Comparison of ENCODE assay signal across 8 mouse cellular contexts in the genomic region with DNA sequence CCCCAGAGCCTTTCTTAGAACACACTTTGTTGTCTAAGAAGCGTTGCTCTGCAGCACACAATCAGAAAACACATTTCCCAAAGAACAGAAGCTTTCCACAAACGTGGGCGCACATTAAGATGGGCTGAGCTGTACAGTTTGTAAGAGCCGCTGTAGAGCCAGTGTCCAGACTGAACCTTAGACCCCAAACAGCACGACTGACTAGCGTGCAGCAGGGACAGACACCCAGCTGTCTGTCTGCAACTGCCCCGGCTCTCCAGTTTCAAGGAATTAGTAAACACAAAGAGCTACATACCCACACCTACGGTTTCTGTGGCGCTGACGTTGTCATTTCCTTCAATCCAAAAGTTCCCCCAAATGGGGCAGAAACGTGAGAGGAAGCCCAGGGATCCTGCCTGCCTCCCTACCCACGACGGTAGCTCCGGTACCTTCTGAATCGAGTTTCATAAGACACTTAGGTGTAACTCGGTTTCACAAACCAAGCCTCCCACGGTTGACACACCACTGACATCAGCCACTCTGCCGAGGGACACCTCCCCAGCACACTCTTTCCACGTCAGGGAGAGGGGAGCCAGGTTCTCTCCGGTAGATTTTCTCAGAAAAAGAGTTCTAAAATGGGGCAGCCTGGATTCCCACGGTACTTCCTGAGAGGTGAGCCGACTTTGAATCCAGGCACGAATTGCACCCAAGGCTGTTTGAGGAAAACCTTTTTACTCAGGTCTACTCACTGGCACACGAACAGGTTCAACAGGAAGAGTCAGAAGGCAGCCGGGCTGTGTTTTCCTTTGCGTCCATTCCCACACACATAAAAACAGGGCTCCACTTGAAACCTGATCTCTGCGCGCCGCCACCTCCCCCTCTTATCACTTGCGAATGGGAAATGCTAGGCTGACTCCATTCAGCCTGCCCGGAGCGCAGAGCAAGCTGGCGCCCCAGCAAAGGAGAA. TPM values are rescaled to one million over a fixed set of nuclear protein-coding genes. Genes with fewer than 3 reads are reported as not detected.
DNase-seq lines count a peak whose midpoint lies in the region; ATAC-seq and TF ChIP-seq lines count a peak whose summit lies in the region.

No protein-coding gene starts in this region.

- no peak for TF ChIP-seq CTCF in left cerebral cortex, adult 2 months (IDR thresholded peaks at IDR 0.05)

- no peaks in the 10 kb centered on the region for H3K36me3 ChIP-seq in embryonic facial prominence, embryonic 11.5 days (replicated peaks; ENCODE audit: control insufficient read depth, insufficient read depth, low read depth, low read length)
- H3K36me3 ChIP-seq in heart, embryonic 13.5 days = peaks cover 17% of the 10 kb centered on the region
- peaks cover 8% of the 10 kb centered on the region; the same call in 1 of the 2 replicates for H3K36me3 ChIP-seq in kidney, embryonic 15.5 days

- no peaks in the 10 kb centered on the region for H3K4me1 ChIP-seq in embryonic facial prominence, embryonic 11.5 days (ENCODE audit: control insufficient read depth, insufficient read depth, low read length)
- peaks cover 52% of the 10 kb centered on the region for H3K4me1 ChIP-seq in heart, embryonic 13.5 days
- peaks cover 53% of the 10 kb centered on the region for H3K4me1 ChIP-seq in kidney, embryonic 15.5 days

- DNase-seq in left cerebral cortex, adult 2 months (ENCODE audit: extremely low spot score in 1 of 2, low spot score in 2 of 2) = no peak
- DNase-seq in left cerebral cortex, adult 11 months (ENCODE audit: low spot score) = no peak
- DNase-seq in embryonic facial prominence, embryonic 11.5 days (ENCODE audit: low spot score) = peak; percentile 83
- peak; percentile 73 for DNase-seq in lung, postnatal 25 days (ENCODE audit: low spot score)
- peak; percentile 64 for DNase-seq in retina, embryonic 14.5 days (ENCODE audit: low spot score)
- DNase-seq in right cerebral cortex, postnatal 25 days = no peak

- H3K9ac ChIP-seq in embryonic facial prominence, embryonic 11.5 days (replicated peaks; ENCODE audit: low read length) = peak overlapping the region; percentile 10; the same call in 1 of the 2 replicates
- peak overlapping the region; percentile 84 for H3K9ac ChIP-seq in heart, embryonic 13.5 days
- H3K9ac ChIP-seq in kidney, embryonic 15.5 days = peak overlapping the region; percentile 43

- ATAC-seq in embryonic facial prominence, embryonic 11.5 days (replicated peaks; ENCODE audit: insufficient number of reproducible peaks, low FRiP score, low TSS enrichment, low read depth) = peak; percentile 57; the same call in 1 of the 2 replicates
- ATAC-seq in heart, embryonic 13.5 days (ENCODE audit: extremely low read depth, insufficient number of reproducible peaks, low FRiP score, low TSS enrichment) = no peak; the same call in 1 of the 2 replicates
- peak; percentile 84 for ATAC-seq in kidney, embryonic 15.5 days (replicated peaks; ENCODE audit: low FRiP score)

- intact Hi-C loops in left cerebral cortex, adult 2 months (cut with DNase I) = no loop called here

- peak overlapping the region; percentile 61; the same call in 1 of the 2 replicates for H3K27ac ChIP-seq in left cerebral cortex, adult 2 months
- no peak overlapping the region for H3K27ac ChIP-seq in embryonic facial prominence, embryonic 11.5 days (replicated peaks; ENCODE audit: low read depth, low read length)
- H3K27ac ChIP-seq in heart, embryonic 13.5 days (replicated peaks) = peak overlapping the region; percentile 88
- H3K27ac ChIP-seq in kidney, embryonic 15.5 days = peak overlapping the region; percentile 91

- H3K4me2 ChIP-seq in embryonic facial prominence, embryonic 11.5 days (ENCODE audit: low read depth, low read length) = peak overlapping the region; percentile 61
- peak overlapping the region; percentile 96 for H3K4me2 ChIP-seq in heart, embryonic 13.5 days
- peak overlapping the region; percentile 79 for H3K4me2 ChIP-seq in kidney, embryonic 15.5 days

- H3K4me3 ChIP-seq in left cerebral cortex, adult 2 months = peak overlapping the region; percentile 41
- H3K4me3 ChIP-seq in embryonic facial prominence, embryonic 11.5 days (ENCODE audit: low read depth, low read length) = peak overlapping the region; percentile 25
- H3K4me3 ChIP-seq in heart, embryonic 13.5 days = peak overlapping the region; percentile 67
- H3K4me3 ChIP-seq in kidney, embryonic 15.5 days (replicated peaks) = peak overlapping the region; percentile 47

- 3% methylated on average over 33 of the region's 33 CpGs for WGBS in embryonic facial prominence, embryonic 11.5 days
- WGBS in heart, embryonic 13.5 days = 1% methylated on average over 33 of the region's 33 CpGs
- 2% methylated on average over 33 of the region's 33 CpGs for WGBS in kidney, embryonic 15.5 days

- H3K27me3 ChIP-seq in embryonic facial prominence, embryonic 11.5 days (ENCODE audit: control insufficient read depth, insufficient read depth, low read length) = no peaks in the 10 kb centered on the region
- no peaks in the 10 kb centered on the region for H3K27me3 ChIP-seq in heart, embryonic 13.5 days (replicated peaks)
- no peaks in the 10 kb centered on the region for H3K27me3 ChIP-seq in kidney, embryonic 15.5 days

- no peaks in the 10 kb centered on the region for H3K9me3 ChIP-seq in embryonic facial prominence, embryonic 11.5 days (replicated peaks; ENCODE audit: control insufficient read depth, low read length)
- no peaks in the 10 kb centered on the region for H3K9me3 ChIP-seq in heart, embryonic 13.5 days
- no peaks in the 10 kb centered on the region for H3K9me3 ChIP-seq in kidney, embryonic 15.5 days (replicated peaks)

RNA-seq across cellular contexts. Expression of a gene that starts 59.3 kb away (rescaled TPM):
- not detected for total RNA-seq in left cerebral cortex, adult 2 months (2021)
- 0.49 and 0.58 TPM in 2 replicates for polyA plus RNA-seq in embryonic facial prominence, embryonic 11.5 days (2014; fragmentation: Nextera tagmentation; extraction: Ambion mirVana)
- 14.3 and 16.7 TPM in 2 replicates for polyA plus RNA-seq in heart, embryonic 13.5 days (2015; fragmentation: Nextera tagmentation; extraction: Ambion mirVana)
- polyA plus RNA-seq in kidney, embryonic 15.5 days (2015; fragmentation: Nextera tagmentation; extraction: Ambion mirVana) = 0.79 and 1.3 TPM in 2 replicates

Comparison
In these comparisons a context has a peak if more than half of its experiments do, and no peak if none do; other contexts are left out.
1. DNase-seq: peak in embryonic facial prominence, embryonic 11.5 days (single experiment), lung, postnatal 25 days (single experiment) and retina, embryonic 14.5 days (single experiment); none in left cerebral cortex, adult 2 months (0 of 2), left cerebral cortex, adult 11 months (single experiment) and right cerebral cortex, postnatal 25 days (single experiment).
2. H3K9ac ChIP-seq: peak in every context shown above with its lines; median percentile 84 in heart, embryonic 13.5 days; 43 in kidney, embryonic 15.5 days; 10 in embryonic facial prominence, embryonic 11.5 days.
3. Peak in every context shown above with its lines, with median percentiles within 50 percentile points of each other: H3K4me3 ChIP-seq and H3K4me2 ChIP-seq.